Mouse (Mus musculus): ENCODE measurements around the gene Rab9b.
A peak's percentile ranks its signal among the peaks of the same experiment; 100 is the strongest.

DNA sequence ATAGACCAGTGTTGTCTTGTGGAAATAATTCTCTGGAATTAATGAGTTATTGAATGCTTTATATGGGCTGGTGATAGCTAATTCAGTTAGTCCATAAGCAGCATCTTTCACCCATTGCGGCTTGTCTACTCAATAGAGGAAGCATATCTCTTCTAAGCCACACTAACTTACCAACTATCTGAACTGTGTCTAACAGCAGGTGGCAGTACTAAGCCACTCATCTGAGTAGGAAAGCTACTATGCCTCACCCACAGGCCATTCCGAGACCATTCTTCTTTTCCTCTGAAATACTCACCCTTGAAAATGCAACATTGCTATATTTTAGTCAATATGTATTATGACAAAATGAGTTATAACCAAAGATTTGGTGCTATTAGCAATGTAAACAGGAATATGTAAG, 27.2 kb upstream of the Rab9b start:
- peak; percentile 55 for TF ChIP-seq CTCF (IDR thresholded peaks at IDR 0.05)
- no peak for TF ChIP-seq EP300 (IDR thresholded peaks at IDR 0.05)
